Mouse (Mus musculus) C2C12 (cell line): ENCODE measurements around the gene P2rx1. TPM values are rescaled to one million over a fixed set of nuclear protein-coding genes. Genes with fewer than 3 reads are reported as not detected.
A peak's percentile ranks its signal among the peaks of the same experiment; 100 is the strongest.

Source experiments
- H3K27me3 ChIP-seq: one replicate; pipeline ENCODE4 v1.6.1; 2011; ENCODE audit not compliant: control insufficient read depth, insufficient read depth, insufficient read length
- H3K36me3 ChIP-seq: one replicate; pipeline ENCODE4 v1.6.1; 2011; ENCODE audit not compliant: control insufficient read depth, insufficient read depth
- H3K4me3 ChIP-seq: one replicate; pipeline ENCODE4 v1.5.1; 2011; ENCODE audit warnings: mild to moderate bottlenecking, control low read depth; ENCODE audit not compliant: poor library complexity, insufficient read depth, severe bottlenecking
- H3K79me2 ChIP-seq: one replicate; pipeline ENCODE4 v1.6.1; 2011; ENCODE audit not compliant: control insufficient read depth, insufficient read depth
- H3K79me3 ChIP-seq: one replicate; pipeline ENCODE4 v1.6.1; 2011; ENCODE audit warnings: low read depth, control low read depth
- H3ac ChIP-seq: one replicate; pipeline ENCODE3; 2011; ENCODE audit warnings: low read depth; ENCODE audit not compliant: control insufficient read depth, insufficient read length
- CEBPB ChIP-seq: IDR thresholded peaks from one replicate; pipeline ENCODE4 v1.6.1; 2011; ENCODE audit warnings: low read depth, mild to moderate bottlenecking, control low read depth, moderate library complexity
- CTCF ChIP-seq: IDR thresholded peaks from one replicate; pipeline ENCODE4 v1.5.1; 2011; ENCODE audit not compliant: control insufficient read depth, insufficient read depth, insufficient read length
- FOSL1 ChIP-seq: IDR thresholded peaks from one replicate; pipeline ENCODE4 v1.8.0; 2011; ENCODE audit warnings: mild to moderate bottlenecking, low read length; ENCODE audit not compliant: poor library complexity, insufficient read depth, severe bottlenecking
- MAX ChIP-seq: IDR thresholded peaks from one replicate; pipeline ENCODE4 v1.6.1; 2011; ENCODE audit warnings: mild to moderate bottlenecking, control low read depth
- MYOD1 ChIP-seq: IDR thresholded peaks from one replicate; pipeline ENCODE4 v1.6.1; 2011; ENCODE audit warnings: low read depth; ENCODE audit not compliant: control insufficient read depth, insufficient read length
- MYOG ChIP-seq: IDR thresholded peaks from one replicate; pipeline ENCODE4 v1.6.1; 2011; ENCODE audit not compliant: control insufficient read depth, insufficient read length; ENCODE audit errors: extremely low read depth
- USF1 ChIP-seq: IDR thresholded peaks from one replicate; pipeline ENCODE4 v1.6.1; 2011; ENCODE audit warnings: low read depth, mild to moderate bottlenecking, control low read depth, moderate library complexity
- polyA plus RNA-seq: library from polyadenylated mRNA; unstranded; fragments of >200 nt; fragmentation: generic; extraction: Trizol; gene quantifications from one replicate; pipeline ENCODE4 v1.2.1, GENCODE M21; 2012; ENCODE audit warnings: missing spikeins

P2rx1 gene
- polyA plus RNA-seq, 1 experiment, result 0.05 TPM

GRCm38 (mm10) chr11:72953440-72954151 is 45.3 kb upstream of the P2rx1 start:
- Histone ChIP-seq H3K27me3 (no peaks in the 10 kb centered on the region), H3ac (no peak overlapping the region)

GRCm38 (mm10) chr11:72954216-72954615 is 44.7 kb upstream of the P2rx1 start:
- H3K4me3 ChIP-seq, result no peak overlapping the region
- H3K36me3 ChIP-seq, result no peaks in the 10 kb centered on the region
- no peaks in the 10 kb centered on the region for H3K79me2 ChIP-seq
- H3ac ChIP-seq, result no peak overlapping the region
- no peak for TF ChIP-seq MYOD1
- TF ChIP-seq CEBPB, result no peak
- no peak for TF ChIP-seq USF1
- TF ChIP-seq CTCF, result no peak
- TF ChIP-seq MAX, result no peak
- no peak for TF ChIP-seq MYOG
- no peak for TF ChIP-seq FOSL1
- no peaks in the 10 kb centered on the region for H3K27me3 ChIP-seq
- no peaks in the 10 kb centered on the region for H3K79me3 ChIP-seq

More at GRCm38 (mm10) chr11:72953440-72954151, 45.3 kb upstream of the P2rx1 start:
- no peak for TF ChIP-seq MYOG
- no peak for TF ChIP-seq MAX
- TF ChIP-seq MYOD1, result no peak
- no peak for TF ChIP-seq CEBPB
- TF ChIP-seq CTCF, result no peak
- no peak for TF ChIP-seq FOSL1
- no peak for TF ChIP-seq USF1
- Histone ChIP-seq H3K79me2 (no peaks in the 10 kb centered on the region), H3K4me3 (no peak overlapping the region), H3K36me3 (no peaks in the 10 kb centered on the region), H3K79me3 (no peaks in the 10 kb centered on the region)

GRCm38 (mm10) chr11:72955339-72955974 is 43.4 kb upstream of the P2rx1 start:
- H3K79me3 ChIP-seq, result no peaks in the 10 kb centered on the region
- no peaks in the 10 kb centered on the region for H3K79me2 ChIP-seq
- peaks cover 3% of the 10 kb centered on the region for H3K27me3 ChIP-seq
- no peaks in the 10 kb centered on the region for H3K36me3 ChIP-seq
- no peak overlapping the region for H3K4me3 ChIP-seq
- TF ChIP-seq USF1, result no peak
- no peak for TF ChIP-seq MYOG
- TF ChIP-seq MYOD1, result no peak
- TF ChIP-seq CTCF, result no peak
- TF ChIP-seq MAX, result no peak
- no peak for TF ChIP-seq CEBPB
- no peak for TF ChIP-seq FOSL1
- no peak overlapping the region for H3ac ChIP-seq

- Histone ChIP-seq H3K27me3 (peaks cover 19% of the 10 kb centered on the region), H3K4me3 (no peak overlapping the region), H3ac (no peak overlapping the region), H3K79me3 (no peaks in the 10 kb centered on the region), H3K36me3 (no peaks in the 10 kb centered on the region), H3K79me2 (no peaks in the 10 kb centered on the region)
- TF ChIP-seq CEBPB (no peak), USF1 (peak; percentile 21), CTCF (no peak)
These were observed 41.6 kb upstream of the P2rx1 start for GRCm38 (mm10) chr11:72957318-72957717.

- Histone ChIP-seq H3K4me3 (no peak overlapping the region), H3K27me3 (peaks cover 29% of the 10 kb centered on the region), H3K79me3 (no peaks in the 10 kb centered on the region), H3K79me2 (no peaks in the 10 kb centered on the region), H3K36me3 (no peaks in the 10 kb centered on the region), H3ac (no peak overlapping the region)
- TF ChIP-seq MYOG, result no peak
These were observed 38.8 kb upstream of the P2rx1 start for GRCm38 (mm10) chr11:72959924-72960679.

GRCm38 (mm10) chr11:72960723-72961071 is 38.2 kb upstream of the P2rx1 start:
- Histone ChIP-seq H3ac (no peak overlapping the region), H3K4me3 (no peak overlapping the region), H3K27me3 (peaks cover 35% of the 10 kb centered on the region), H3K79me2 (no peaks in the 10 kb centered on the region), H3K79me3 (no peaks in the 10 kb centered on the region), H3K36me3 (no peaks in the 10 kb centered on the region)
- TF ChIP-seq MAX, result no peak
- no peak for TF ChIP-seq CEBPB
- no peak for TF ChIP-seq MYOD1
